Mouse (Mus musculus): ENCODE measurements around the gene Unkl.

Gene Unkl

DNA sequence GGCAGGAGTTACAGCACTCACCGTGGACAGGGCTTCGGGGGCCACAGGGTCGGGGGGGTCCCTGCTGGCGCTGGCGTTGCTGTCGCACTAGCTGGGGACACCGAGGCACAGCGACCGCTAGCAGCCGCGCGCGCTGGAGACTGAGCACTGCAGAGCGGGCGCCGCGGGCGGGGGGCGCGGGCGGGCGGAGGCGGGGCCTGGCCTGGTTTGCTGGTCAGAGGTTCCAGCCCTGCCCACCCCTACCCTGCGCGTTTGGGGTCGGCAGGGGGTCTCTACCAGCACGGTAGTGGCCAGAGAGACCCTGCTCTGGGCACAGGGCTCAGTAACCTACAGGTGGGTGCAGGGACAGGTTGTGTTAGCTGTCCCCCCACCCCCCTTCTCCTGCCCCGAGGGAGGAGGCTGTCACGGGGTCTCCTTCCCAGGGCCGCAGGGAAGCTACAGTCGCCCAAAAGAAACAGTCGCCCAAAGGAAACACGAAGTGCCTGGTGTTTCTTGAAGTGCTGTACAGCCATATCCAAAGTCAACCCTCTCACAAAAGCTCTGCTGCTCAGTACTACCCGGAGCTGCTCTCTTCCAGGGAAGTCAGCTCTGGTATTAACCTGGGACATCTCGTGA lies 68.0 kb downstream of the Unkl start, which contains the start of gene Baiap3:
Baiap3 (minus strand) TSS at position 225 of the 615 bp plus-strand sequence.
- 7% methylated on average over 35 of the region's 35 CpGs for WGBS

DNA sequence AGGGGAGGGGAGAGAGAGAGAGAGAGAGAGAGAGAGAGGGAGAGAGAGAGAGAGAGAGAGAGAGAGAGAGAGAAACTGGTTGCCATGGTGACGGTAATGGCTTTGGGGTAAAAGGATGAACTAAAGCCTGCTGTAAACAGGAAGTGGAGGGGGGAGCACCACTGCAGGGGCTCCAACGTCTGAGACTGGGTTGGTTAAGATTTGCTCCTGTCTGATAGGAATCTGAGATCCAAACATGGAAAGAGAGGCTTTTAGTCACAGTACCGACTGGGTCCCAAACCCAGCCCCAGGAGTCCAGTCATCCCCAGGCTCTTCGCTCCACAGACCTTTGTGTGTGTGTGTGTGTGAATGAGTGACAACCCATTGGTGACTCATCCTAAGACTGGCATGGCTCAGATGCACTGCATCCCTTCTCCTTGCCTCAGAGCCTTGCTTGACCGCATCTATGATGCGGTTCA lies 69.6 kb downstream of the Unkl start:
- WGBS, result 60% methylated on average over 6 of the region's 6 CpGs

DNA sequence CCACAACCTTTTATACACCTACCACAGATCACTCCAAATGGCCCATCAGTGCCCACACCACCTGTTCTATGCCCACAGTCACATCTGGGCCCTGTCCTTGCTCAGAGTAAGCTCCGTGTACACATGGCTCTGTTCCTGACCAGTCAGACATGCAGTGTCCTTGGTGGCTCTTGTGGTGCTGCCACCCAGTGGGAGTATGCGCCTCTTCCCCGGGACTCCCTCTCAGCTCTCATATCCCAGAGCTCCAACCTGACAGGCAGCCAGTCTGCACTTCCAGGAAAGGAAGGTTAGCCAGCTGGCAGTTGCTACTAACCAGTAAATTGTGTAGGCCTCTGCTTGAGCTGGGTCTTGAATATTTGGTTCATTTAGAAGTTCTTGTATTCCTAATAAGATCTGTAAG lies 76.3 kb downstream of the Unkl start:
- WGBS, result 18% methylated on average over 3 of the region's 3 CpGs

DNA sequence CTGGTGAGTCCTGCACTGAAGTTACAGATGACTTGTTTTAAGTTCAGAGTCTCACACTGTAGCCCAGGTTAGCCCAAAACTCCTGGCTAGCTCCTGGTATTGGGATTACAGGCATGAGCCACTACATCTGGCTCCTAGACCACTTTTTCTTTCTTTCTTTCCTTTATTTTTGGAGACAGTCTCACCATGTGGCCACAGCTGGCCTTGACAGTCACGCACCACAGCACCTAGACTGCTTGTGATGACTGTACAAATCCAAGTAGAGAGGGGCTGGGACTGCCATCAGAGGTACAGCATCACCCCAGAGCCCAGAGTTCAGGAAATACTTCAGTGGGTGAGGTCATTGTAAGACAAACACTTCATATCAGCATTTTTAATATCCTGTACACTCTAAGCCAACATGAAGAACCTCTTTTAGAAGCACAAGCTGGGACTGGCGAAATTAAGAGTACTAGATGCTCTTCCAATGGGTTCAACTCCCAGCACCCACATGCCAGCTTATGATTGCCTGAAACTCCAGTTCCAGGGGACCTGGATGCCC lies 82.7 kb downstream of the Unkl start:
- 60% methylated on average over 2 of the region's 2 CpGs for WGBS

DNA sequence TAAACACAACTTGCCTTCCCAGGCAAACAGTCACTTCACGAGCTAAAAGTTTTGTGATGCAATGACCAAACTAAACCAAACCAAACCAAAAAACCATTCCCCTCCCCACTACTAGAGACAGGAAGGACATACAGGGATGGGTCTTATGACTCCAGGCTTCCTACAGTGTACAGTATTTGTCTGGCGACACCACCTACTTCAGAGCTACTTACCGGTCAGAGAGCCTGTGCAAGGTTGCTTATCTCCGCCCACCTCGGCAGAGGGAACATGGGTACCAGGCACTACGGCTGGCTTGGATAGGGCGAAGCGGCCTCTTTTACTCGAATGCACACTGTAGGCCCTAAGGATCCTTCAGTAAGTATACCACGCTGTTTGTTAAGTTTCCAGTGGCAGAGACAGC lies 84.1 kb downstream of the Unkl start:
- WGBS, result under 1% methylated on average over 10 of the region's 10 CpGs

DNA sequence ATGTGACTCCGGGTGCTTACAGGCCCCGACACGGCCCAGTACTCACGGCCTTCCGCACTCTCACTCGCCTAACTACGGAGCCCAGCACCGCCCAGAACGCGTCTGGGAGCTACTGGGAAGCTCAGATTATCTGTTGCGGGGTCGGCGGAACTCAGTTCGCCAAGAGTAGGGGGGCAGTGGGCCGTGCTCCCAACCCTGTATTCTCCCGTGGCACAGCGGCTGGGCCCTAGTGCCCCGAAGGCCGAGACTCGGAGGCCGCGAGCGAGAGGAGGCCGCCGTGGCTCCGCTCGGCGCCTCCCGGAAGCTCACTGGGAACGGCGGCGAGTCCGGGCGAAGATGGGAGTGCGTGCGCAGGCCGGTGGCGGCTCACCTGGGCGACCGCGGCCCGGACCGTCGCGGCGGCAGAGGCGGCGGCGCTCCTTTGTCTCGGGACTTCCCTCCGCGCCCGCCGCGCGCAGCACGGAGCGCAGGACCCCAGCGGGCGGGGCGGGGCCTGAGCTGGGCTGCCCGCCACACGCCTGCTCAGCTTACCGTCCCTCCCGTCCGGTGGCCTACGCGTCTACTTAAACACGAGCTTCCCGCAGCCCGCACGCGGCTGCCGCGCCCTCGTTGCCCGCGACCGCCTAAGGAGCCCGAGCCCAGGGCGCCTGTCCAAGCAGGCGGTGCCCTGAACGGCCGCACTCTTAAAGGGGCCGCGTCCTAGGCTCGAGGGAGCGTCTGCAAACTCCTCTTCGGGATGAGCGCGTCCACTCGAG lies 84.9 kb downstream of the Unkl start:
- WGBS, result under 1% methylated on average over 92 of the region's 92 CpGs

DNA sequence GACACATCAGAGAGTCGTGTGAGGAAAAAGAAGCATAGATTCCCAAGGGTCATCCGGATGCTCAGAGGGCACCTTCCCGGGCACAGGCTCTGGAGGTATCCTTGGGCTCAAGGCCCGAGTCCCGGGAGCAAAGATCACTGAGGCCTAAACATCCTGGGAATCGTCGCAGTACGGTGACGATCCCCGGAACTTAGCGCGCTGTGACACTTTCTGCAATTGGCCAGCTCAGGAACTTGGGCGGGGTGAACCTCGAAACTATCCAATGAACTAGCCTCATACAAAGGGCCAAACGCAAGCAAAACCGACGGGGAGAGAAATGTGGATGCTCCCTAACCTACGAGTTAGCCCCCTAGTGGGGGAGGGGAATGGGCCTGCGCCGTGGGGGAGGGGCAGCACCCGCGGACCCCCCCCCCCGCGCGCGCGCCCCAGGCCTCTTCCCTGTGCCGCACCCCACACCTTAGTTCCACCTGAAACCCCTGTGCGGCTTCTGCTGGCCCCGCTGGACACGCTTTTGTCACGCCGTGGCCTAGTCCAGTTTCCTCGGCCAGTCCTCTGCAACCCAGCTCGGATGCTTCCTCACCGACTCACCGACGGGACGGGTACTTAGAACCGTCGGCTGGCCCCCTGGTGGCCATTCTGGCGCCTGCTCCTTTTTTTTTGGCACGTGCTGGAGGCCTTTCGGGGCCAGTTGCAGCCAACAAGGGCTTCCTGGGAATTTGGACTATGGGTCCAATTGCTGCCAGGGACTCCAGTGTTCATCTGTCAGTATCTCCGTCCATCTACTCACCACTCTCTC lies 85.7 kb downstream of the Unkl start:
- whole genome bisulfite sequencing, result under 1% methylated on average over 45 of the region's 45 CpGs

DNA sequence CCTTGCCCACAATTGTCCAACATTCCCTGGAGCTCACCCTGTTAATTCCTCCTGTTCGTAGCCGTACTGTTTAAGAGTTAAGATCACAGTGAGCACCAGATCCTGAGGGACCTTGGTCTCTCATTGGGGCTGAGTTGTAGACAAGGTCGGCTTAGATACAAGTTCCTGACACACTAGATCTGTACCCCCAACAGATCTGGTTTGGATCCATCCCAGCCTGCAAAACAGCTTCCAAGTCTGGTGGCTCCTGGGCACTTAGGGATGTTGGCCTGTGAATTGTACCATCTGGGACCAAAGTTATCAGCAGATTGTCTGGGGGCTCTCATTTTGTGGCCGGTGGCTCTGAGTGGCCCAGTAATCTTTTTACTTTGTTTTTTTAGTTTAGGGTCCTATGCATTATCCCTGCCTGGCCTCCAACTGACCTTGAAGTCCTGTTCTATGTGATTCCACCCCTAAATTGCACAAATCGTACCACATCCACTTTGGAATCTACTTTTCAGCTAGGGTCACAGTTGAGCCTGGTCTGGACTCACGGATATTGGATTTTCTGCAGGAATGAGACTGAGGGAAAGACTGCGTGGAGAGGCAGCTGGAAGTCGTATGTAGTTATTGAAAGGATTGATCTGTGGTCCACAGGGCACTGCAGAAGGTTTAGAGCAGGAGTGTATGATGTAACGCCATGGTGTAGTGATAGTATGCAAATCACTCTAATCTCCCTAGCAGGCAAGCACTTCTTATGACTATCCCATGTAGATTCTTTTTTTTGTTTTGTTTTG lies 86.6 kb downstream of the Unkl start, which contains the start of gene Ube2i:
Ube2i (minus strand) TSS at position 52 of the 776 bp plus-strand sequence.
- 83% methylated on average over 9 of the region's 9 CpGs for WGBS

DNA sequence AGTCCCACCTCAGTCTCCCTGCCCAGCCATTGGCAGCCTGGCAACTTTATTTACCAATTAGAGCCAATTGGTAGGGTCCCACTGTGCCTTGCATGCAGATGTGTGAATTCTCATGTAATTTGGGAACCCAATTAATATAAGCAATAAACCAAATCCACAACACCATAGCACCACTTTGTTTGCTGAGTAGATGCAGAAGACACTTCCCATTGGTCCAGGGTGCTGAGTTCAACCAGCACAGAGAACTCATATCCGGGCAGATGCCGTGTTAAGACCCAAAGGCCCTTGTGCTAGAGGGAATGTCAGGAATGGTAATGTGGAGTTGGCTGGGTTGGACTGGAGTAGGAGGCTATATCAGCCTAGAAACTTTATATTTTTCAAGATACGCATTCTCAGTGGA lies 87.6 kb downstream of the Unkl start:
- 96% methylated on average over 3 of the region's 3 CpGs for WGBS

DNA sequence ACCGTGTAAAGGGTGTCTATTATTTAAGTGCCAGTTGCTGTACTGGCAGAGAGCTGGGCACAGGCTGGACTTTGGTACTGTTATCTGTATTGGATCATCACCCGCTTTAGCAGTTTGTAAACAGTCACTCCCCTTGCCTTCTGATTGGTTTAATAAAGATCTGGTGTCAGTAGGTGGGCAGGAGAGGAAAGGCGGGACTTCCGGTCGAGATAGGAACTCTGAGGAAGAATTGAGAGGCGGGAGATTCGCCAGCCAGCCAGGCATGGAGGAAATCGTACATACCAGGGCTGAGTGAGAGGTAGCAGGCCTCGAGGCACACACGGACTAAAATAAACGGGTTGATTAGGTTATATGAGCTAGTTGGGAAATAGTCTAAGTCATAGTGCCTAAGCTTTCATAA lies 93.9 kb downstream of the Unkl start:
- 55% methylated on average over 11 of the region's 11 CpGs for whole genome bisulfite sequencing
